Mouse (Mus musculus) midbrain, postnatal 0 days (tissue): ENCODE results near the gene Klf3. TPM values are rescaled to one million over a fixed set of nuclear protein-coding genes. Genes with fewer than 3 reads are reported as not detected.
A peak's percentile ranks its signal among the peaks of the same experiment; 100 is the strongest.

Experiments
- ATAC-seq: fragments of 200-750 bp; cut with Nextera tagmentation; 2 replicates; pipeline ENCODE4 v1.8.0; 2017; ENCODE audit warnings: moderate number of reproducible peaks, mild to moderate bottlenecking, moderate TSS enrichment, moderate library complexity; ENCODE audit not compliant: low FRiP score
- DNase-seq: peaks from one replicate; pipeline ENCODE4 v3.0.0-alpha.2; 2015; ENCODE audit warnings: low spot score
- H3K27ac ChIP-seq: fragments of 300-500 bp; sonication (generic); 2 replicates; pipeline ENCODE4 v1.5.1; 2014; ENCODE audit warnings: low read depth, mild to moderate bottlenecking, low read length, mixed read lengths
- H3K27me3 ChIP-seq: fragments of 300-500 bp; sonication (generic); 2 replicates; pipeline ENCODE4 v1.6.1; 2014; ENCODE audit warnings: low read length, control low read depth, mixed read lengths; ENCODE audit not compliant: insufficient read depth
- H3K36me3 ChIP-seq: fragments of 300-500 bp; sonication (generic); 2 replicates; pipeline ENCODE4 v1.6.1; 2014; ENCODE audit warnings: low read length, control low read depth, mixed read lengths; ENCODE audit not compliant: insufficient read depth
- H3K4me1 ChIP-seq: fragments of 300-500 bp; sonication (generic); 2 replicates; pipeline ENCODE4 v1.6.1; 2014; ENCODE audit warnings: mild to moderate bottlenecking, control low read depth, antibody characterized with exemption, low read length, mixed read lengths; ENCODE audit not compliant: insufficient read depth
- H3K4me2 ChIP-seq: fragments of 300-500 bp; sonication (generic); 2 replicates; pipeline ENCODE4 v1.6.1; 2014; ENCODE audit warnings: low read depth, mild to moderate bottlenecking, low read length, mixed read lengths; ENCODE audit not compliant: poor library complexity, severe bottlenecking
- H3K4me3 ChIP-seq: fragments of 300-500 bp; sonication (generic); 2 replicates; pipeline ENCODE4 v1.5.1; 2014; ENCODE audit warnings: low read depth, mild to moderate bottlenecking, low read length, moderate library complexity
- H3K9ac ChIP-seq: fragments of 300-500 bp; sonication (generic); replicated peaks from 2 replicates; pipeline ENCODE4 v1.6.1; 2014; ENCODE audit warnings: mild to moderate bottlenecking, low read length, moderate library complexity, mixed read lengths; ENCODE audit not compliant: poor library complexity, severe bottlenecking
- H3K9me3 ChIP-seq: fragments of 300-500 bp; sonication (generic); 2 replicates; pipeline ENCODE4 v1.6.1; 2016; ENCODE audit warnings: low read length, control low read depth
- CTCF ChIP-seq: IDR thresholded peaks from 2 replicates; pipeline ENCODE4 v1.5.1; 2016; ENCODE audit warnings: antibody characterized with exemption, mild to moderate bottlenecking
- WGBS: fragments of 180-500 bp; shearing (Covaris S2); extraction: QIAGEN DNeasy Blood & Tissue Kit; methylation state at CpG from one replicate; pipeline ENCODE4 v1.1.7; 2014; 5-methylcytosine and 5-hydroxymethylcytosine counted together
- polyA plus RNA-seq: library from polyadenylated mRNA; unstranded; fragments of >200 nt; fragmentation: Nextera tagmentation; extraction: Ambion mirVana; gene quantifications from 2 replicates; pipeline ENCODE4 v1.2.1, GENCODE M21; 2015
- total RNA-seq: library from RNA; depleted of rRNA; stranded (reverse); fragments of >200 nt; gene quantifications from 2 replicates; pipeline ENCODE4 v1.2.3, GENCODE M21; 2014; rRNA removed

Gene Klf3
- total RNA-seq (12.3 and 14.9 TPM in 2 replicates), polyA plus RNA-seq (26.7 and 28.9 TPM in 2 replicates)

DNA sequence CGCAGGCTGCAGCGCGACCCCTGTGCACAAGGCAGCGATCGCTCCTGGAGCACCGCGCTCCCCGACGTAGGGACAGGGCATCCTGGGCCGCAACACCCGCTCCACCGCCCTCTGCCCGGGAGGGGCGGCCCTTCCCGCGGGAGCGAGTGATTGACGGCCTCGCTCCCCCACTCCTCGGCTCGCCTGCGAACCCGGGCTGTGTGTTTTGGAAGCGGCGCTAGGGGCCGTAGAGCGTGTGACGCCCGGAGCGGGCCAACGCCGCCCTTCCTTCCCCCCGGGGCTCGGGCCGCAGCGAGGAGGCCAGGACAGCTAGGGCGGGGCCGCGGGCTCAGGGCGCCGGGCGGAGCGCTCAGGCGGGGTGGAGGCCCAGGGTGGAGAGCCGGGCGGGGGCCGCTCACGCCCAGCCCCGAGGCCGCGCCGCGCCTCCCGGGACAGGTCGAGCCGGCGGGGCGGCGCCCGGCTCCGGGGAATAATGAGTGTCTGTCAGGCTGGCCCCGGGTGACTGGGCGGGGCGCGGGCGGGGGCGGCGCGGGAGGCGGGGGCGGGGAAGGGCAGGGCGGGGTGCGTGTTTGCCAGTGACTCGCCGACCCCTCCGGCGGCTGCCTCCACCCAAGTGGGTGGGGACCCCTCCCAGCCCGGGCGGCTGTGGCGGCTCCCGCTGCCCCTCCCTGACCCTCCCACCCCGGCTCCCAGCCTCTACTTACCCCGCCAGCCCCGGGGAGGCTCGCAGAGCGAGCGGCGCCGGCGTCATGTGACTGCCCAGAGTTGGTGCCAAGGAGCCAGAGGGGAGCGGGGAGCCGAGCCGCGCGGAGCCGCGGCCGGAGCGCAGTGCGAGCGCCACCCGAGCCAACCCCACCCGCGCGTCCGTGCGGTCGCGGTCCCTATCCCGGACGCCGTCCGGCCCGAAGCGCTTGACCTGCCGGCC lies at the start of gene Klf3:
TSS of gene Klf3 (plus strand) at position 594 of the 925 bp plus-strand sequence.
- DNase-seq (peak; percentile 77), ATAC-seq (peak; percentile 88)
- Histone ChIP-seq H3K4me3 (peak within 1 kb of the TSS; percentile 87), H3K4me1 (peaks cover 5% of the 10 kb centered on the region; the same call in 1 of the 2 replicates), H3K9ac (peak within 1 kb of the TSS; percentile 84), H3K4me2 (peak within 1 kb of the TSS; percentile 93), H3K9me3 (no peaks in the 10 kb centered on the region), H3K27me3 (no peaks in the 10 kb centered on the region), H3K36me3 (no peaks in the 10 kb centered on the region), H3K27ac (peak within 1 kb of the TSS; percentile 88)
- TF ChIP-seq CTCF = no peak; the same call in 1 of the 2 replicates
- WGBS = under 1% methylated on average over 62 of the region's 116 CpGs

- 90% methylated on average over 4 of the region's 4 CpGs for WGBS
- H3K4me2 ChIP-seq = no peak overlapping the region
- H3K4me1 ChIP-seq = no peaks in the 10 kb centered on the region
These were observed 40.9 kb upstream of the Klf3 start for GRCm38 (mm10) chr5:64762295-64762694.

GRCm38 (mm10) chr5:64764452-64764851 lies 38.7 kb upstream of the Klf3 start:
- Histone ChIP-seq H3K4me2 (no peak overlapping the region), H3K4me3 (no peak overlapping the region), H3K9ac (no peak overlapping the region), H3K4me1 (no peaks in the 10 kb centered on the region), H3K27me3 (no peaks in the 10 kb centered on the region), H3K36me3 (no peaks in the 10 kb centered on the region), H3K27ac (no peak overlapping the region), H3K9me3 (0 out of 2 replicates have a peak, but pooled peaks cover 7% of the 10 kb centered on the region)
- DNase-seq (no peak), ATAC-seq (no peak)
- TF ChIP-seq CTCF = no peak

More at GRCm38 (mm10) chr5:64762295-64762694, 40.9 kb upstream of the Klf3 start:
- Histone ChIP-seq H3K36me3 (no peaks in the 10 kb centered on the region), H3K4me3 (no peak overlapping the region), H3K9ac (no peak overlapping the region), H3K9me3 (no peaks in the 10 kb centered on the region), H3K27me3 (no peaks in the 10 kb centered on the region), H3K27ac (no peak overlapping the region)
- TF ChIP-seq CTCF = no peak
- ATAC-seq (no peak), DNase-seq (no peak)

- WGBS = 97% methylated on average over 1 of the region's 1 CpGs
These were observed 37.4 kb upstream of the Klf3 start for GRCm38 (mm10) chr5:64765765-64766164.

GRCm38 (mm10) chr5:64766626-64767025 lies 36.6 kb upstream of the Klf3 start:
- H3K27ac ChIP-seq = no peak overlapping the region
- H3K4me1 ChIP-seq = no peaks in the 10 kb centered on the region
- WGBS = 93% methylated on average over 2 of the region's 2 CpGs

More at GRCm38 (mm10) chr5:64765765-64766164, 37.4 kb upstream of the Klf3 start:
- Histone ChIP-seq H3K36me3 (no peaks in the 10 kb centered on the region), H3K9ac (no peak overlapping the region), H3K9me3 (0 out of 2 replicates have a peak, but pooled peaks cover 7% of the 10 kb centered on the region), H3K4me3 (no peak overlapping the region), H3K27ac (no peak overlapping the region), H3K4me1 (no peaks in the 10 kb centered on the region), H3K4me2 (no peak overlapping the region), H3K27me3 (no peaks in the 10 kb centered on the region)
- no peak for TF ChIP-seq CTCF
- DNase-seq (no peak), ATAC-seq (no peak)

DNA sequence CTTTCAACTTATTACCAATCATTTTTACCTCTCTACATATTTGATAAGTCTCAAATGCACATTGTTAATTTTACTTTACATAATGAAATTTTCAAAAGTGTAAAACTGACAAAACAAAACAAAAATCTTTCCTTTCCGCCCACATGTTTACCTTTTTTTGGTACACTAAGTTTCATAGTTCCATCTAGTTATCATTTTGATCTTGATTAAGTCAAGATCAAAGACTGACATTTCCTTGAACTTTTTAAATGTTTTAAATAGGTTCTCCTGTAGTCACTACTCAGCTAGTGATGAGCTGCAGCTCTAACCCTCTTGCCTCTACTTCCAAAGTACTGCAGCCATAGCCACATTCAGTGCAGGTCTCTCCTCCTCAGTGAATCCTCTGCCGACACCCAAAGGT lies 31.6 kb upstream of the Klf3 start:
- no peak for ATAC-seq
- TF ChIP-seq CTCF = no peak
- 0 out of 2 replicates have a peak, but pooled peaks cover 7% of the 10 kb centered on the region for H3K9me3 ChIP-seq
- no peak overlapping the region for H3K9ac ChIP-seq
- H3K27ac ChIP-seq = no peak overlapping the region
- no peak overlapping the region for H3K4me2 ChIP-seq
- DNase-seq = no peak
- 91% methylated on average over 2 of the region's 2 CpGs for WGBS
- H3K36me3 ChIP-seq = no peaks in the 10 kb centered on the region
- H3K27me3 ChIP-seq = no peaks in the 10 kb centered on the region
- H3K4me1 ChIP-seq = no peaks in the 10 kb centered on the region
- H3K4me3 ChIP-seq = no peak overlapping the region

More at GRCm38 (mm10) chr5:64766626-64767025, 36.6 kb upstream of the Klf3 start:
- H3K36me3 ChIP-seq = no peaks in the 10 kb centered on the region
- ATAC-seq (no peak), DNase-seq (no peak)
- 0 out of 2 replicates have a peak, but pooled peaks cover 7% of the 10 kb centered on the region for H3K9me3 ChIP-seq
- no peak overlapping the region for H3K4me3 ChIP-seq
- TF ChIP-seq CTCF = no peak
- H3K4me2 ChIP-seq = no peak overlapping the region
- H3K27me3 ChIP-seq = no peaks in the 10 kb centered on the region
- H3K9ac ChIP-seq = no peak overlapping the region
